Mouse (Mus musculus) CD8-positive naive resting alpha-beta T cell, adult 2 months (primary cell): Measurements from ENCODE around the gene Phactr1.

ENCODE experiments used
- DNase-seq, 2 experiments: peaks; one replicate each; pipeline ENCODE4 v3.0.0; 2022; ENCODE audit warnings: low read depth in 2 of 2, low spot score in 2 of 2

Gene Phactr1

DNA sequence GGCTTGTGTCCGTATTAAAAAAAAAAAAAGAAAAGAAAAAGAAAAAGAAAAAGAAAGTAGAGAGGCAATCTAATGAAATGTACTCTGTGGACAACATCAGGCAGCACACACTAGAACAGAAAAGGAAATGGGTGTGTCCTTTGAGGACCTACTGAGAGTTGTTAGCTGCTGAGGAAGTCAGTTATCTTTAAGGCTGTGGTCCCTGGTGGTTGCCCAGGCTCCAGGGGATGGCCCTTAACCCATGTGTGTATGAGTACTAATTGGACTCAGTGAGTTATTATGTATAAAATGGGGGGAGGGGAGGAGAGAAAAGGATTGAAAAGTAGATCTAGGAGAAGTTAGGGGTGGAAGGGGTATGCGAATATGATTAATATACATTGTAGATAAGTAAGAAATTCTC is 278.4 kb downstream of the Phactr1 start:
- no peak for DNase-seq

DNA sequence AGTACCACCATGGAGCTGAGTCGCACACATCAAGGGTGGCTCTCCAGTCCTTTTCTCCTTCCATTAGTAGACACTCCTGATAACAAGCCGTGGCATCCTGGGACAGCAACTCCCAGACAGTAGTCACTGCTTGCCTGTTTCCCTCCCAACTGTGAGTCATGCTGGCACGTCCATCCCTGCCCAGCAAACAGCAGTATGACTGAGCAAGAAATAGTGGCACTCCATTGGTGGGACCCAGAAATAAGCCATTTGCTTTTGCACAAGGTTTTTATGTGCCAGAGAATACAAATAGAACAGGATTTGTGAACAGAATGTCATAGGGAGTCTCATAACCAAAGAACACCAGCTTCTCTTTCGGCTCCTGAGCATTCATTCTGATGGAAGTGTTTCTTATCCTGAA is 281.1 kb downstream of the Phactr1 start:
- DNase-seq = no peak

DNA sequence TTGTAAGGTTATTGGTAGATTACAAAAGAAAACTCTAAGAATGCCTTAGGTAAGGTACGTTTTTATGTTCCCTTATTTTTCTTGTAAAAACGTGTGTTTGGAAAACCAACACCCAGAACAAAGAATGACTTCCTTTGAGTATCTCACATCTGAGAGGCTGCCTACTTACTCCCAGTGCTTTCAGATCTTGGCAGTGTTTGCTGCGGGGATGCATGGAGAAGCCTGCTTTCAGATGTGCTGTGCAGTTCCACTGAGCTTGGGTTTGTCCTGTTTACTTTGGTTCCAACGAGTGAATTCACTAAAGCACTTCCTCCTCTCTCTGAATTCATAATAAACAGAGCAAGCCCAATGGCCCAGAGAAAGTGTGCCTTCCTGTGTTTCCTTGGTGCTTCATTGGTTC is 288.1 kb downstream of the Phactr1 start:
- DNase-seq = no peak

DNA sequence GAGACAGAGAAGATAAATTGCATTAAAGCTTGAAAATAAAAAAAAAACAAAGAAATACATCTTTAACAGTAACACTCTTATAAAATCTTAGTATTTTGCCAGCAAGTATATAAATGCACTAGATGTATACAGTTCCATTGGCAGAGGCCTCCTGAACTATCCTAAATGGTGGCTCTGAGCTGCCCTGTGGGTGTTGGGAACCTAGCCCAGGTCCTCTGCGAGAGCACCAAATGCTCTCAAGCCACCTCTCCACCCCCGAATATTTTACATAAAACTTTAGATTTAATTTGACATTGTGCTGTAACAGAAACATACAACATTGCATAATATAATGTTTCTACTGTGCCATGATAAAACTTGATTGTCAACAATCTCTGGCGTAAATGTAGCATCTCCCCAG is 293.1 kb downstream of the Phactr1 start:
- DNase-seq = no peak

DNA sequence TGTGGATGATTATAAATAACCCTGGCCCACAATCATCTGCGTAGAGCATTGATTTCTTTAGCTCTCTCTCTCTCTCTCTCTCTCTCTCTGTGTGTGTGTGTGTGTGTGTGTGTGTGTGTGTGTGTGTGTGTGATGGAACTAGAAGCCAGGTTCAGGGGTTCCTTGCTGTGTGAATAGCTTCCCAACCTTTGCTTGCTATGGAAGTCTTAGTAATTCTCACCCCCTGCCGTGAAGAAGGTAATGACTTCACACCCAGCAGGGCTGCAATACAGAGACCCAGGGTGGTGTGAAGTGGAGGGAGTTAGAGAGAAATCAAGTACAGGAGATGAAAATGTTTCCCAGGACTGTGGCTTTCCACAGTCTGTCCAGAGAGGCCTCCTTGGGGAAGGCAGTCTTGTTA is 293.5 kb downstream of the Phactr1 start:
- DNase-seq = no peak

DNA sequence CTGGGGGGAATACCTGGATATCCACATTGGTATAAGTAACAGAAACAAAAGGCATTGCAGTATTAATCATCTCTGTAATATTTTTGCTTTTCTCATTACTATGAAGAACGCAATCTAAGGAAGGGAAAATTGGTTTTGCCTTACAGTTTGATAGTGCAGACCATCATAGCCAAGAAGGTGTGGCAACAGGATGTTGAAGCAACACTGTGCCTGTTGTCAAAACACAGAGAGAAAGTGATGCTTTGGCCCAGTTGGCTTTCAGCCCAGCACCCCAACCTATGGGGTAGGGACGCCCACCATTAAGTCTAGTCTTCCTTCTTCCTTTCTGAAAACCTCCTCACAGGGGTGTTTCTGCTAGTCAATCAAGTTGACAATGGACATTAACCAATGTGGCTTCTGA is 294.1 kb downstream of the Phactr1 start:
- no peak for DNase-seq

DNA sequence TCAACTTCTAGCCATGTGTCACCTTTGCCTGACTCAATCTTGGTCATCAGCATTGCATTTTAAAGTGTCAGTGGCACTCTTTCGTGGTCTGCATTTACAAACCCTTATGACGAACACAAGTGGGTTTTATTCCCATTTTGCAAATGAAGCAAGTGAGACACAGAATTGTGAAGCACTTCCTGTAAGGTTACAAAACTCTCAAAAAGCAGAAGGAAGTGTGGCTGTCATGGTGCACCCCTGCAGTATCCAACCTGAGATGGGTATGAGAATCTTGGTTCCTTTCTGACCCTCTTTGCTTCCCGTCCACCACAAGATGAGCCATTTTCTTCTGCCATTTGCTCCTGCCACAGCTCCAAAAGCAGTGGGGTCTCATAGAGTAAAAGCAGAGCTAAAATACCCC is 295.7 kb downstream of the Phactr1 start:
- no peak for DNase-seq

DNA sequence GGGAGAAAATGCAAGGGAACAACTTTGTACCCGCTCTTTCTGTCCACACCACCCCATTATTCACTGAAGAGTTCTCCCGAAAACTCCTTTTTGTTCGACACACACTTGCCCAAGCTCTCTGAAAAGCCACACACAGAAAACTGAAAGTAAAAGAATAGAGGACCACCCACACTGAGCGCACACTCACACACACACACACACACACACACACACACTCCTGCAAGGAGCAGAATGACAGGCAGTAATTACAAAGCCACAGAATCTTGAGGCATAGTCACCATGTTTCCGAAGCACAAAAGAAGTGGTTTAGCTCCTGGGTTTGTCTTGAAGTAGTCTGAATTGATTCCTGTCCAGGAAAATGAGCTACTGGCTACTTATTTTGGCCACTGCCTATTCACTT is 296.5 kb downstream of the Phactr1 start:
- no peak for DNase-seq

DNA sequence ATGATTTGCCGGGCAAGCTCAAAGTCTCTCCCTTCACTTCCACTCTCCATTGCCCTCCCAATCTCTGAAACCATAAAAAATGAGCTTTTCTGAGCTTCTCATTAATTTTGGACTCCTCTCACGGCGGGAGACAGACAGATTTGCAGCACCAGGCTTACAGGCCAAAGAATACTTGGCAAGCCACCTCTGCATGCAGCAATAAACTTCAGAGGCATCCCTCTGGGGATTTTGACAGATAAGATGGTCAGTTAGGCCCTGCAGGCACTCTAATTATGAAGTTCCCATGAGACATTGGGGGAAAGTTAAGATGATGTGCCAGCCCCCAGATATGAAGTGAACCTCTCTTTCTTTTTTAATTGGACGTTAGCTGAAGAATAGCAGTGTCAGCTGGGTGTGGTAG is 300.2 kb downstream of the Phactr1 start:
- DNase-seq = no peak

DNA sequence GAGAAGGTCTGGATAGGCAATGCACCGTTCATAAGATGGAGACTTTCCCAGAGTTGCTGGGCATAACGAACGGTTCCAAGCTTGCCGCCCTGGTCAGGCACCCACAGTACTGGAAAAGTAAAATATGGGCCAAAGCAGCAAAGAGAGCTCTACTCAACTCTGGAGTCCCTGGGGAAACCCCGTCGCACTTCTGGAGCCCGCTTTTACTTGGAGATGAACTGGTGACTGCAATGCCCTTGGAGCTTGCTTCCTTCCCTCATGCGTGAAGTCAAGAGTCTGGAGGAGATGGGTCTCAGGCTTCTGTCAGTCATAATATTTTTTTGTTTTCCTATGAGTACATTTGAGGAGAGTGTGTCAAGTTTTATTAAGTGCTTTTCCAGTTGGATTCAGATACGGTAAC is 302.2 kb downstream of the Phactr1 start:
- DNase-seq = no peak

DNA sequence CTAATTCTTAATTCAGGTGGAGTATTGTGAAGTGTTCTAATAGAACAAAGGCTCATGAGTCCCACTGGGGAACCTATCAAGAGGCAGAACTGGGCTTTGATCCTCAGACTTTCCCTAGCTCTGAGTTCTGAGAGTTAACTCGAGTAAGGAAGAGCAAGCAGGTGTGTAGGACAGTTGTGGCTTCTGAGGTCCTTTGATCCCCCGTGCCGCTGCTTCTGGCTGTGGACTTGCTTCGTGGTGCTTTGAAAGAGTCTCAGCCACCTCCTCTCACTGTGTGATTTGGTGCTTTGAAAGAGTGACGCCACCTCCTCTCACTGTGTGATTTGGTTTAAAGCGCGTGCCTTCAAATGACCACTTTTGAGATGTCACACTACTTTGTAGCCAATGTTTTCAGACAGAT is 305.4 kb downstream of the Phactr1 start:
- no peak for DNase-seq

DNA sequence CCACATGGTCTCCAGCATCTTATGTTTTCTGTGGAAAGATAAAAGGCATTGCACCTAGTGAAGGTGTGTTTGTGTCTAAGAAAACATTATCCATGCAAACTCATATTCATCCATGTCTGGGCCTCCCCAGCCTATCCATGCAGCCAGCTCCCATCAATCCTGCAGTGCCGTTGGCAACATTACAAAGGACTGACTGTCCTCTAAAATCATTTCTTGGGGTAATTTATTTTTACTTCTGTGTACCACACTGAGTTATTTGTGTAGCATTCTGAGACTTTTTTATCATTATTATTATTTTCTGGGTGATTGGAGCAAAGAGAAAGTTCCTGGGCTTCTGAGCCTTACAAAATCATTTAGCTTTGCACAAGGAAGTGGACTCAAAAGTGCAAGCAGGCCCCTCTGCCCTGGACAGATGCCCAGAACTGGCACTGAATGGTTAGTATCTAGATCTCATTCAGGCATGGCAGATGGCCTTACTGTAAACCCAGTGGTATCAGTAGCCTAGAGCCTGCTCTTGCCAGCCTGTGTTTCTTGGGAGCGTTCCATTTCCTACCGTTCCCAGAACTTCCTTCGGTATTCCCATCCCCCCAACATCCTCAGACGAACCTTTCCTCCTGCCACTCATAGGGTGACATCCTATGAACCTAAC is 307.6 kb downstream of the Phactr1 start:
- no peak for DNase-seq

DNA sequence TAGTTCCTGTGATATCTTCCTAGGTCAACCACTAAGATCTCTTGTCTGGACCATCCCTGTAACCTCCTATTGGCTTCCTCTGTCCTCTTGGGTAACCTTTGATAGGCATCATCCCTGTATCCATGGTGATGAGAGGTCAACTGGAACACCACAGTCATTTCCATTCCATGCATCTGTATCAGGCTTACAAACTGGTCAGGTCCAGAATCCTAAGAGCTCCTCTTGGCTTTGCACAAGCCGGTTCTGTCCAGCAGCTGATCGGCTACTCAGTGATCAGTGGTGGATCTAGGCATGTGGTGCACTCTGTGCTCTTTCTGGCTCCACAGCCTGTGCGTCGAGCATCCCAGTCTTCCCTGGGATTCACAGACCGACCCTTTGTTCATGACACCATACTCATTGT is 309.1 kb downstream of the Phactr1 start:
- no peak for DNase-seq

DNA sequence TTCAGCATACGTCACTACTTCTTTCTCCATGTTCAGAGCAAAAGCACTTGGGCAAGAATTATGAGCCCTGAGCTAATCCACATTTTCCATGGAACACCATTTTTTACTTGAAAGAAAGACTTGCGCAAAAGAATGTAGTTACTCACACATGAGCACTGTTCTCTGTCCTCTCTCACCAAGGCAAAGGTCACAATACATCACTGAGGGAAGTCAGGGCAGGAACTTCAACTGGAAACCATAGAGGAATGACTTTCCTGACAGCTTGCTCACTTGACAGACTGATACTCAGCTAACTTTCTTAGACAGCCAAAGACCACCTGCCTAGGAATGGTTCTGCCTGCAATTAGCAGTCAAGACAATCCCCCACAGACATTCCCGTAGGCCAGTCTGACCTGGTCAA is 309.6 kb downstream of the Phactr1 start:
- DNase-seq = no peak

DNA sequence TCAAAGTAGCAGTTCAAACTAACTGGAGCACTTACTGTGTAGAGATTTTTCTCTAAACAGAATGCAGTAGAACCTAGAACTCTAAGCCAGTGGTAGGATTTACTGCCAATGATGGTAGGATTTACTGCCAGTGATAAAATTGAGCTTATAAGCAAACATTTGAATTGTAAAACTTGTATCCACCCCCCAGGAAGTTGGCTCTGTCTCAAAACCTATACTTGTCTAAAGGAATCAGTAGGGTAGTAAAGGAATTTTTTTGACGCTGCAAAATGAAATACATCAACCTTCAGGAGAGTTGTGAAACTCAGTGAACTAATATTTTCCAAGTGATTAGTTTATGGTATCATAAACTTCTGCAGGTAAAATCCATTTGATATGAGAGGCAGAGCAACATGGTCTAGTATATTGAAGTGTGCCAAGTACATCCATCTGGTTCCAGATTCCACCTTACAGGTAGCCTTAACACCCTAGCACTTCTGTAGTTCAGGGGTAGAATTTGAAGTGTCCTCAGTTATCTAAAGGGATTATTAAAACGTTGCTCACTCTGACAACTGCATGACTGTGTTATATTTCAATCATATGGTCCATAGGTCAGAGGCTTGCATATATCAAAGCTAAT is 310.2 kb downstream of the Phactr1 start:
- DNase-seq = no peak

DNA sequence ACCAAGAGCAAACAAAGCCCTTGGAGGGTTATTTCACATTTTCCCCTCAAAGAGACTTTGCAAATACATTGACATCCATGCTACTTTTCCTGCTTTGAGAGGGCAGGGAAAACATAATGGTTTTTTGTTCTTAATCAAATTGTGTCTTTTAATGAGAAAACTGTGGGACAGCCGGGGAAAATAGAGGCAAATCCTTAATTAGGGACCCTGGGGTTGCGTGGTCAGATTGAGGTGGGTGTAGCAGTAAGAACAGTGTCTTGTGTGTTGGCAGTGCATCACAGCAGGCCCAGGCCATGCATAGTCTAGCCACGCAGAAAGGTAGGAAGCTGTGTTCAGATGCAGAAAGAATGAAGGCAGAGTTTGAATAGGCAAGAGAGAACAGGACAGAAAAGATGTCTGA is 310.7 kb downstream of the Phactr1 start:
- no peak for DNase-seq

DNA sequence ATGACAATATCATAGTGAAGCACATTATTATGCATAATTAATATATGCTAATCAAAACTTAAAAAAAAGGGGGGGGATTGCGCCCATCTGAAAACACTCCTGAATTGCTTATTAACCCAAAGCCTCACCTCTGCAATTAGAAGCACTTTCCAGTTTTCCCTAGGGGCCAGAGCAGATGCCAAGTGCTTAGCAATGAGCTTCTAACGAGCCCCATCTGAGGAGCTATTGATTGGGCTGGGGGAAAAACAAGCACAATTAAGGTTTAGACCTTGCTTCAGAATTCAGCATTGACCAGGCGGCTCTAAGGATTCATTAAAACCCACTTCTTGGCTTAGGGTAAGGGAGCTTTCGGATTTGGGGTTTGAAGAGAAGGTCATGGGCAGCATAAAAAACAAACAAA is 311.9 kb downstream of the Phactr1 start:
- DNase-seq = no peak

DNA sequence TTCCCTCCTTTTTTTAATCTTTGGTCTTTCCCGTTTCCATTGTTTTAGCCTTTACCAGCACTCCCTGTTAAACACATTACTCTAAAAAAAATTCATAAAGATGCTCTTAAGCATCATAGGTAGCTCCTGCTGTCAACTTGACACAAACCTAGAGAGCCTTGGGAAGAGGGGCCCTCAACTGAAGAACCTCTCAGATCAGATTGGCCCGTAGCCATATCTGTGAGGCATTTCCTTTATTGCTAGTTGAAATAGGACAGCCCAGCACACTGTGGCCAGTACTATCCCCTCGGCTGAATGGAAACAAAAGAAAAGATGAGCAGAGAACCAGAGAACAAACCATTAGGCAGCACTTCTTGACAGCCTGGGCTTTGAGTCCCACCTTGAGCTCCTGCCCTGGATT is 313.9 kb downstream of the Phactr1 start:
- DNase-seq = no peak

DNA sequence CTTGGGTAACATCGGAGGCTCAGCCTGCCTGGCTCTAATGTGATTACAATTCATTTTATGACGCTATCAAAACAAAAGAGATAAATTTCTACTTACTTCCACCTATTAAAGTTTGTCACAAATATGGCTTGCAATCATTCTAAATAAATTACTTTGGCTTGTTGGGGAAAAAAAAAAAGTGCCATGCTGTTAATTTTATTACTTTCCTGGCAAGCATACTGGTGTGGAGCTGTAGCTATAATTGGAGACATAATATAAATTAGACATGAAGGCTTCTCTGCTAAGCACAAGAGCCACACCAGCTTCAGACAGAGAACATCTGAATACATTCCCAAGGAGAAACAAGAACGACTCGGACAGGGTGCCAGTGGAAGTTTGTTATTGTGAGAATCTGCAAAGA is 315.8 kb downstream of the Phactr1 start:
- DNase-seq = no peak

DNA sequence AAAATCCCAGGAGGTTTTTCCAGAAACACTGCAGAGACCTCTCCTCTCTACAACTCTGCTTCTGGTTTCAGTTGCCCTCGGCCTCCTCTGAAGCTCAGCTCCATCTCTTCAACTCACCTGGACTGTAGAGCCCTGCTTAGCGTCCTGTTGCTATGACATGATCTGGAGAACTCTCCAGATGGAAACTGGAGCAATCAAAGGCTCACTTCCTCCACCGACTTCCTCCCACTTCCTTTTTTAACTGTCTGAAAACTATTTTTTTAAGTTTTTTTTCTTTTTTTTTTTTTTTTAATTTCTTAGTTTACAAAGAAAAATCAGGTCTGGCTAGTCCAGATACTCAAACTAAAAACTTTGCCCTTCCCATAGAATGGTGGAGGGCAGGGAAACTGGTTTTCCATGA is 318.9 kb downstream of the Phactr1 start:
- no peak for DNase-seq

DNA sequence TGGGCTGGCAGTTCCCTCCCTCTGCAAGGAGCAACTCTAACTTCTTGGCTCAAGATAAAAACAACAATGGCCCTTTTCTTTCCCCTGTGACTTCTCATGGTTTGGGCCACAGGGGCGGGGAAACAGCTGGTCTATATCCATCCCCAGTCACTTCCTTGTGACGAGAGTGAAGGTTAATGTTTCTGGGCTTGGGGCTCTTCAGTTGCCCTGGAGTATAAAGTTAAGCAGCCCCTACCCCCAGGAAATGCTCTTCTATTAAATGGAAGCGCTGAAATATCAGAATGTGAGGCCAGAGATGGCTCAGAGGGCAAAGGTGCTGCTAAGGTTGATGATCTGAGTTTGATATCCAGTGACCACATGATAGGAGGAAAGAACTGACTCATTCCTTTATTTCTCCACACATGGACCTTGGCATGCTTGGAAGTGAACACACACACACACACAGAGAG is 324.7 kb downstream of the Phactr1 start:
- no peak for DNase-seq

DNA sequence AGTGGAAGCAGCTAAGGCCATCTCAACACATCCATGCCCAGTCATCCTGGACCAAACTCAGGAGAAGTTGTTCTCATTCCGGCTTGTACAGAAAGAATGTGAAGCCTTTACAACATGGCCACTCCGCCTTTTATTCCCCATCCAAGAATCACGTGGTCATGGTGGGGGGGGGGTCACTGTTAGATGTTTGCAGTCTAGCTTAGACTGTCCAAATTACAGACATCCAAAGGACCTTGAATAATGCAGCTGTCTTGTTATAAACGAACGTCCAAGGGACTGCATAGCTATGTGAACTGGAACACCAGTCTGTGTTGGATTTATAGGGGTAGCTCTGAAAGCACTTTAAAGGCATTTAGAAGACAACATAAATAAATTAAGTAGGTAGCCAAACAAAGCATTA is 328.0 kb downstream of the Phactr1 start:
- no peak for DNase-seq

DNA sequence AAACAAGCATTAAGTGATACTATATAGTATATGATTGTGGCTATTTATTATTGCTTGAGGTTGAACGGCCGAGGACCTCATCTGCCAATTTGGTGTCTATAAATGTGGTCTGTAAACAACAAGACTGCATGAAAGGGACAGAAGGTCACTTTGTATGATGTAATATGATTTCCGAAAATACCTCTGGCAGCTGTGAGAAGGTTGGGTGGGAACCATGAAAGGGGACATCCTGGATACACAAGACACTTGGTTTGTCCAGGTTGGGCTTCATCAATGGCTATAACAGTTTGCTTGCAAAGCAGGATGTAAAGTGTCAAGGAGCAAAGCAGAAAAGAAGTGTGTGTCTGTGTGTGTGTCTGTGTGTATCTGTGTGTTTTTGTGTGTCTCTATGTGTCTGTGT is 329.2 kb downstream of the Phactr1 start:
- DNase-seq = no peak
